Mouse (Mus musculus): ENCODE data around the gene Elp4. TPM values are rescaled to one million over a fixed set of nuclear protein-coding genes. Genes with fewer than 3 reads are reported as not detected.

Elp4 gene
- total RNA-seq, 1 experiment = 15.6 TPM

DNA sequence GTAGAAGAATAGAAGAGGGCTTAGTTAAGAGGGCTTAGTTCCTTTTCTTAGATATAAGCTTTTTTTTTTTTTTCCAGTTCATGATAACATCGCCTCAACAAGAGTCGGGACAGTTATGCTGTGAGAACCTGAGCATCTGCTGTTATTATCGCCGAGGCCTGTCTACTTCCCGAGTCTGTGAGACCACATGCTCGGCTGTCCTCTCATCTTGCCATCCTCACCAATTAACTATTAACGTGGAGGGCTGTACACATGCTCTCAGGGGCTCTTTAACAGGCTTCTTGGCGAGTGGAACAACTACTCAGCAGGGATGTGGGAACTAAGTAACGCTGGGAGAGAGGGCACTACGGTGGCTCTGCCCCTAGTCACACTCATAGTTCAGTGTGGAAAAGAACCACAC lies 99.9 kb downstream of the Elp4 start:
- no peak for DNase-seq (ENCODE audit: low read depth, low spot score)
- H3K27ac ChIP-seq (ENCODE audit: insufficient read depth, low read depth, low read length, poor library complexity, severe bottlenecking) = no peak overlapping the region
- no peak overlapping the region for H3K9ac ChIP-seq (ENCODE audit: insufficient read depth, low read depth, low read length, poor library complexity, severe bottlenecking)
- no peaks in the 10 kb centered on the region for H3K4me1 ChIP-seq (ENCODE audit: control insufficient read depth in 2 of 2, insufficient read depth in 2 of 2, low read length in 2 of 2, poor library complexity in 1 of 2)
- in situ Hi-C loops (cut with MboI; ENCODE audit: low sequenced_read_pairs in 2 of 2, unreplicated experiment in 2 of 2) = no loop called here
- no peak overlapping the region for H3K4me3 ChIP-seq (ENCODE audit: insufficient read depth in 1 of 2, low read depth in 1 of 2, low read length in 2 of 2, poor library complexity in 1 of 2, severe bottlenecking in 1 of 2)
- TF ChIP-seq CHD2 (IDR thresholded peaks at IDR 0.05; ENCODE audit: low read depth, low read length) (no peak), ZC3H11A (IDR thresholded peaks at IDR 0.05; ENCODE audit: borderline replicate concordance, low read depth, low read length) (no peak), HCFC1 (IDR thresholded peaks at IDR 0.05; ENCODE audit: borderline replicate concordance, insufficient read depth, low read length) (no peak), MAFK (IDR thresholded peaks at IDR 0.05; ENCODE audit: insufficient read depth, low read depth, low read length) (no peak), ZNF384 (IDR thresholded peaks at IDR 0.05; ENCODE audit: low read depth, low read length) (no peak)
- no peaks in the 10 kb centered on the region for H3K9me3 ChIP-seq (ENCODE audit: control insufficient read depth, insufficient read depth, low read depth, low read length)
- H3K36me3 ChIP-seq (ENCODE audit: control insufficient read depth, insufficient read depth, low read length, poor library complexity, severe bottlenecking) = no peaks in the 10 kb centered on the region

DNA sequence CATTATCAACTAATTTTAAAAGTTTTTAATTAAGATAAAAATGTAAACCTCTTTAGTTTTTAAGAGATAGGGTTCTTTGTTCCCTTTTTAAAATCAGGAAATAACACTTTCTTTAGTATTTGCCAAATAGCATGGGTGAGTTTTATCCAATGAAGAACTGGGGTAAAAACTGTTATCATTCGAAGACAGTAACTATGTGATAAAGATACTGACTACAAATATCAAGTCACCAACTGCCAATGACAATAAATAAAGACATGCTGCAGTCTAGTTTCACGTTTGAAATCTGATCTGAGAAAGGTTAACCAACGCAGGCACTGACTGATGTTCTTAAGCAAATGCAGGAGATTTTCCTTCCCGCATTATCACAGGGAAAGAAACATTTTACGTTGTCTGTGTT lies 100.9 kb downstream of the Elp4 start:
- Histone ChIP-seq H3K27ac (ENCODE audit: insufficient read depth, low read depth, low read length, poor library complexity, severe bottlenecking) (no peak overlapping the region), H3K4me3 (ENCODE audit: insufficient read depth in 1 of 2, low read depth in 1 of 2, low read length in 2 of 2, poor library complexity in 1 of 2, severe bottlenecking in 1 of 2) (no peak overlapping the region), H3K9me3 (ENCODE audit: control insufficient read depth, insufficient read depth, low read depth, low read length) (no peaks in the 10 kb centered on the region), H3K4me1 (ENCODE audit: control insufficient read depth in 2 of 2, insufficient read depth in 2 of 2, low read length in 2 of 2, poor library complexity in 1 of 2) (no peaks in the 10 kb centered on the region), H3K36me3 (ENCODE audit: control insufficient read depth, insufficient read depth, low read length, poor library complexity, severe bottlenecking) (no peaks in the 10 kb centered on the region), H3K9ac (ENCODE audit: insufficient read depth, low read depth, low read length, poor library complexity, severe bottlenecking) (no peak overlapping the region)
- TF ChIP-seq ZNF384 (IDR thresholded peaks at IDR 0.05; ENCODE audit: low read depth, low read length) = no peak
- in situ Hi-C loops (cut with MboI; ENCODE audit: low sequenced_read_pairs in 2 of 2, unreplicated experiment in 2 of 2) = no loop called here
- DNase-seq (ENCODE audit: low read depth, low spot score) = no peak

DNA sequence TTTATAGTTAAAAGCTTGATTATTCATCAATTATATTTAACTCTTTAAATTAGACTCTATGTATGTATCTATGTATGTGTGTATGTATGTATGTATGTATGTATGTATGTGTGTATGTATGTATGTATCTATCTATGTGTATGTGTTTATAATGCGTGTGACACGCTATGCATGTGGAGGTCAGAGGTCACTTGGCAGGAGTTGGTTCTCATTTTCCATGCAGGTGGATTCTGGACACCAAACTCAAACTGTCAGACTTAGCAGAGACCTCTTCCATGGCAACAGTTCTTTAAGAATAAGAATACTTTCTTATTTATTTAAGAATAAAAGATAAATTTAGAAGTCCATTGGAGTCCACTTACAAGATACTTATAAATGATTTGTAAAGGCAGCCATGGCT lies 101.5 kb downstream of the Elp4 start:
- no peak overlapping the region for H3K4me3 ChIP-seq (ENCODE audit: insufficient read depth in 1 of 2, low read depth in 1 of 2, low read length in 2 of 2, poor library complexity in 1 of 2, severe bottlenecking in 1 of 2)
- no peak for DNase-seq (ENCODE audit: low read depth, low spot score)
- H3K36me3 ChIP-seq (ENCODE audit: control insufficient read depth, insufficient read depth, low read length, poor library complexity, severe bottlenecking) = no peaks in the 10 kb centered on the region
- in situ Hi-C loops (cut with MboI; ENCODE audit: low sequenced_read_pairs in 2 of 2, unreplicated experiment in 2 of 2) = no loop called here
- no peaks in the 10 kb centered on the region for H3K4me1 ChIP-seq (ENCODE audit: control insufficient read depth in 2 of 2, insufficient read depth in 2 of 2, low read length in 2 of 2, poor library complexity in 1 of 2)
- no peak overlapping the region for H3K27ac ChIP-seq (ENCODE audit: insufficient read depth, low read depth, low read length, poor library complexity, severe bottlenecking)
- H3K9me3 ChIP-seq (ENCODE audit: control insufficient read depth, insufficient read depth, low read depth, low read length) = no peaks in the 10 kb centered on the region
- H3K9ac ChIP-seq (ENCODE audit: insufficient read depth, low read depth, low read length, poor library complexity, severe bottlenecking) = no peak overlapping the region
- TF ChIP-seq ZC3H11A (IDR thresholded peaks at IDR 0.05; ENCODE audit: borderline replicate concordance, low read depth, low read length) (no peak), HCFC1 (IDR thresholded peaks at IDR 0.05; ENCODE audit: borderline replicate concordance, insufficient read depth, low read length) (no peak), CHD2 (IDR thresholded peaks at IDR 0.05; ENCODE audit: low read depth, low read length) (no peak), ZNF384 (IDR thresholded peaks at IDR 0.05; ENCODE audit: low read depth, low read length) (no peak), MAFK (IDR thresholded peaks at IDR 0.05; ENCODE audit: insufficient read depth, low read depth, low read length) (no peak)

DNA sequence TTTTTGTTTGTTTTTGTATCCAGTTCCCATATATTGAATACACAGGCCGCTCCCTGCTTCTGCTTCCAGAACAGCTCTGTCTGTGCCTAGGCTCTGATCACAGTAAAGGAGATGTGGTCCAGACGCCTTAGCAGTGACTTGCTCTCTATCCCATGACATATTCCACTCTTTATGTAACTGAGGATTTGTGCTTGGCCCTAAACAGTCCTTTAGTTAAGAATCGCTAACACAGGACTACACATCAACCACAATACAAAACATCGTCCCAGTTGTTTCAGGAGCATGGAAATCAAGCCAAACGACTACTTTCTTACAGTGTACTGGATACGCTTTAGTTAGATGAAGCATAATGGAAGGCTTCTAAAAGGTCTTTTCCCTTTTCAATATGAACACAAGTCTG lies 102.8 kb downstream of the Elp4 start:
- no peak for TF ChIP-seq ZC3H11A (IDR thresholded peaks at IDR 0.05; ENCODE audit: borderline replicate concordance, low read depth, low read length)
- no peak for TF ChIP-seq MAFK (IDR thresholded peaks at IDR 0.05; ENCODE audit: insufficient read depth, low read depth, low read length)
- TF ChIP-seq CHD2 (IDR thresholded peaks at IDR 0.05; ENCODE audit: low read depth, low read length) = no peak
- no peak for TF ChIP-seq ZNF384 (IDR thresholded peaks at IDR 0.05; ENCODE audit: low read depth, low read length)
- no peak for TF ChIP-seq HCFC1 (IDR thresholded peaks at IDR 0.05; ENCODE audit: borderline replicate concordance, insufficient read depth, low read length)
- no peak overlapping the region for H3K9ac ChIP-seq (ENCODE audit: insufficient read depth, low read depth, low read length, poor library complexity, severe bottlenecking)
- no peak overlapping the region for H3K27ac ChIP-seq (ENCODE audit: insufficient read depth, low read depth, low read length, poor library complexity, severe bottlenecking)
- no peak for DNase-seq (ENCODE audit: low read depth, low spot score)
- H3K36me3 ChIP-seq (ENCODE audit: control insufficient read depth, insufficient read depth, low read length, poor library complexity, severe bottlenecking) = no peaks in the 10 kb centered on the region
- no peaks in the 10 kb centered on the region for H3K4me1 ChIP-seq (ENCODE audit: control insufficient read depth in 2 of 2, insufficient read depth in 2 of 2, low read length in 2 of 2, poor library complexity in 1 of 2)
- no peaks in the 10 kb centered on the region for H3K9me3 ChIP-seq (ENCODE audit: control insufficient read depth, insufficient read depth, low read depth, low read length)
- H3K4me3 ChIP-seq (ENCODE audit: insufficient read depth in 1 of 2, low read depth in 1 of 2, low read length in 2 of 2, poor library complexity in 1 of 2, severe bottlenecking in 1 of 2) = no peak overlapping the region
- in situ Hi-C loops (cut with MboI; ENCODE audit: low sequenced_read_pairs in 2 of 2, unreplicated experiment in 2 of 2) = no loop called here

DNA sequence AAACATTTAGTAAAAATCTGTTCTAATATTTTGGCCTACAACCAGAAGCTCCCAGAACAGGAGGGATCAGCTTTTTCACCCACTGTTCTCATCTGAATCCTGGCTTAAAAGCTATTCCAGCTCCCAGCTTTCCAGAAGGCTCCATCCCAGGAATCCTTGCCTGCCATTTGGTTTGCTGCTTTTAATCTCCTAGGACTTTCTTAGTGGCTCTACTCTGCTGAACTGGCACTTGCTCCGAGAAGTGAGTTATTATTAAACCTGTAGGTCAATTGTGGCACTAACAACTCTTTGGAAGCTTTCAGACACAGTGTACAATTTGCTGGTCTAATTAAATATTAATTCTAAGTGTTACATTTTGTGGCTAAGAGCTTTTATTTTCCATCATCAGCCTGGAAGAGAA lies 103.7 kb downstream of the Elp4 start:
- in situ Hi-C loops (cut with MboI; ENCODE audit: low sequenced_read_pairs in 2 of 2, unreplicated experiment in 2 of 2) = no loop called here
- no peak overlapping the region for H3K9ac ChIP-seq (ENCODE audit: insufficient read depth, low read depth, low read length, poor library complexity, severe bottlenecking)
- no peaks in the 10 kb centered on the region for H3K4me1 ChIP-seq (ENCODE audit: control insufficient read depth in 2 of 2, insufficient read depth in 2 of 2, low read length in 2 of 2, poor library complexity in 1 of 2)
- no peak overlapping the region for H3K27ac ChIP-seq (ENCODE audit: insufficient read depth, low read depth, low read length, poor library complexity, severe bottlenecking)
- TF ChIP-seq ZC3H11A (IDR thresholded peaks at IDR 0.05; ENCODE audit: borderline replicate concordance, low read depth, low read length) = no peak
- TF ChIP-seq CHD2 (IDR thresholded peaks at IDR 0.05; ENCODE audit: low read depth, low read length) = no peak
- no peak for TF ChIP-seq MAFK (IDR thresholded peaks at IDR 0.05; ENCODE audit: insufficient read depth, low read depth, low read length)
- TF ChIP-seq ZNF384 (IDR thresholded peaks at IDR 0.05; ENCODE audit: low read depth, low read length) = no peak
- no peak for TF ChIP-seq HCFC1 (IDR thresholded peaks at IDR 0.05; ENCODE audit: borderline replicate concordance, insufficient read depth, low read length)
- no peak overlapping the region for H3K4me3 ChIP-seq (ENCODE audit: insufficient read depth in 1 of 2, low read depth in 1 of 2, low read length in 2 of 2, poor library complexity in 1 of 2, severe bottlenecking in 1 of 2)
- no peaks in the 10 kb centered on the region for H3K9me3 ChIP-seq (ENCODE audit: control insufficient read depth, insufficient read depth, low read depth, low read length)
- no peaks in the 10 kb centered on the region for H3K36me3 ChIP-seq (ENCODE audit: control insufficient read depth, insufficient read depth, low read length, poor library complexity, severe bottlenecking)
- DNase-seq (ENCODE audit: low read depth, low spot score) = no peak

Measured in ES-E14 (cell line).